Mouse (Mus musculus): ENCODE results near the gene Pcolce2. TPM values are rescaled to one million over a fixed set of nuclear protein-coding genes. Genes with fewer than 3 reads are reported as not detected.

The Pcolce2 gene
- polyA plus RNA-seq, 1 experiment from 2014 or later = 3.2 TPM

GRCm38 (mm10) chr9:95667836-95668235, 30.4 kb downstream of the Pcolce2 start:
- Histone ChIP-seq H3K9ac (ENCODE audit: low read length) (no peak overlapping the region), H3K4me3 (ENCODE audit: low read depth, low read length) (no peak overlapping the region), H3K4me1 (replicated peaks; ENCODE audit: control insufficient read depth, insufficient read depth, low read length) (no peaks in the 10 kb centered on the region), H3K4me2 (ENCODE audit: low read depth, low read length, severe bottlenecking) (no peak overlapping the region), H3K27me3 (ENCODE audit: control insufficient read depth, insufficient read depth, low read length) (no peaks in the 10 kb centered on the region), H3K9me3 (ENCODE audit: control insufficient read depth, low read length) (no peaks in the 10 kb centered on the region), H3K27ac (ENCODE audit: low read depth, low read length) (no peak overlapping the region), H3K36me3 (ENCODE audit: control insufficient read depth, insufficient read depth, low read length) (no peaks in the 10 kb centered on the region)
- DNase-seq (ENCODE audit: low spot score) (peak; percentile 59), ATAC-seq (replicated peaks; ENCODE audit: low FRiP score) (no peak)
- WGBS = 54% methylated on average over 9 of the region's 9 CpGs

GRCm38 (mm10) chr9:95668306-95668705, 30.9 kb downstream of the Pcolce2 start:
- Histone ChIP-seq H3K27ac (ENCODE audit: low read depth, low read length) (no peak overlapping the region), H3K4me3 (ENCODE audit: low read depth, low read length) (no peak overlapping the region), H3K27me3 (ENCODE audit: control insufficient read depth, insufficient read depth, low read length) (no peaks in the 10 kb centered on the region), H3K4me2 (ENCODE audit: low read depth, low read length, severe bottlenecking) (no peak overlapping the region), H3K4me1 (replicated peaks; ENCODE audit: control insufficient read depth, insufficient read depth, low read length) (no peaks in the 10 kb centered on the region), H3K9me3 (ENCODE audit: control insufficient read depth, low read length) (no peaks in the 10 kb centered on the region), H3K36me3 (ENCODE audit: control insufficient read depth, insufficient read depth, low read length) (no peaks in the 10 kb centered on the region), H3K9ac (ENCODE audit: low read length) (no peak overlapping the region)
- no peak for ATAC-seq (replicated peaks; ENCODE audit: low FRiP score)
- DNase-seq (ENCODE audit: low spot score) = no peak
- WGBS = 69% methylated on average over 5 of the region's 5 CpGs

- H3K27me3 ChIP-seq (ENCODE audit: control insufficient read depth, insufficient read depth, low read length) = no peaks in the 10 kb centered on the region
- ATAC-seq (replicated peaks; ENCODE audit: low FRiP score) (no peak), DNase-seq (ENCODE audit: low spot score) (no peak)
- H3K4me3 ChIP-seq (ENCODE audit: low read depth, low read length) = no peak overlapping the region
- WGBS = 91% methylated on average over 3 of the region's 3 CpGs
- H3K9ac ChIP-seq (ENCODE audit: low read length) = no peak overlapping the region
- H3K4me1 ChIP-seq (replicated peaks; ENCODE audit: control insufficient read depth, insufficient read depth, low read length) = no peaks in the 10 kb centered on the region
- no peak overlapping the region for H3K27ac ChIP-seq (ENCODE audit: low read depth, low read length)
- H3K36me3 ChIP-seq (ENCODE audit: control insufficient read depth, insufficient read depth, low read length) = no peaks in the 10 kb centered on the region
- H3K4me2 ChIP-seq (ENCODE audit: low read depth, low read length, severe bottlenecking) = no peak overlapping the region
- H3K9me3 ChIP-seq (ENCODE audit: control insufficient read depth, low read length) = no peaks in the 10 kb centered on the region
Measured at GRCm38 (mm10) chr9:95672331-95672730, 34.9 kb downstream of the Pcolce2 start.

- no peak overlapping the region for H3K9ac ChIP-seq (ENCODE audit: low read length)
- no peak overlapping the region for H3K4me2 ChIP-seq (ENCODE audit: low read depth, low read length, severe bottlenecking)
- H3K27me3 ChIP-seq (ENCODE audit: control insufficient read depth, insufficient read depth, low read length) = no peaks in the 10 kb centered on the region
- 85% methylated on average over 6 of the region's 6 CpGs for WGBS
- no peak for ATAC-seq (replicated peaks; ENCODE audit: low FRiP score)
- no peaks in the 10 kb centered on the region for H3K36me3 ChIP-seq (ENCODE audit: control insufficient read depth, insufficient read depth, low read length)
- no peaks in the 10 kb centered on the region for H3K4me1 ChIP-seq (replicated peaks; ENCODE audit: control insufficient read depth, insufficient read depth, low read length)
- no peaks in the 10 kb centered on the region for H3K9me3 ChIP-seq (ENCODE audit: control insufficient read depth, low read length)
- H3K27ac ChIP-seq (ENCODE audit: low read depth, low read length) = no peak overlapping the region
- no peak overlapping the region for H3K4me3 ChIP-seq (ENCODE audit: low read depth, low read length)
- no peak for DNase-seq (ENCODE audit: low spot score)
Measured at GRCm38 (mm10) chr9:95672760-95673159, 35.4 kb downstream of the Pcolce2 start.

GRCm38 (mm10) chr9:95675064-95675699, 37.8 kb downstream of the Pcolce2 start:
- DNase-seq (ENCODE audit: low spot score) = no peak
- no peaks in the 10 kb centered on the region for H3K27me3 ChIP-seq (ENCODE audit: control insufficient read depth, insufficient read depth, low read length)
- no peaks in the 10 kb centered on the region for H3K9me3 ChIP-seq (ENCODE audit: control insufficient read depth, low read length)
- 93% methylated on average over 9 of the region's 9 CpGs for WGBS
- H3K4me1 ChIP-seq (replicated peaks; ENCODE audit: control insufficient read depth, insufficient read depth, low read length) = no peaks in the 10 kb centered on the region
- no peak overlapping the region for H3K27ac ChIP-seq (ENCODE audit: low read depth, low read length)
- H3K4me3 ChIP-seq (ENCODE audit: low read depth, low read length) = no peak overlapping the region
- no peak overlapping the region for H3K9ac ChIP-seq (ENCODE audit: low read length)
- ATAC-seq (replicated peaks; ENCODE audit: low FRiP score) = no peak
- no peak overlapping the region for H3K4me2 ChIP-seq (ENCODE audit: low read depth, low read length, severe bottlenecking)
- no peaks in the 10 kb centered on the region for H3K36me3 ChIP-seq (ENCODE audit: control insufficient read depth, insufficient read depth, low read length)

- ATAC-seq (replicated peaks; ENCODE audit: low FRiP score) (no peak), DNase-seq (ENCODE audit: low spot score) (no peak)
- Histone ChIP-seq H3K27ac (ENCODE audit: low read depth, low read length) (no peak overlapping the region), H3K4me2 (ENCODE audit: low read depth, low read length, severe bottlenecking) (no peak overlapping the region), H3K9me3 (ENCODE audit: control insufficient read depth, low read length) (no peaks in the 10 kb centered on the region), H3K9ac (ENCODE audit: low read length) (no peak overlapping the region), H3K36me3 (ENCODE audit: control insufficient read depth, insufficient read depth, low read length) (no peaks in the 10 kb centered on the region), H3K27me3 (ENCODE audit: control insufficient read depth, insufficient read depth, low read length) (no peaks in the 10 kb centered on the region), H3K4me3 (ENCODE audit: low read depth, low read length) (no peak overlapping the region), H3K4me1 (replicated peaks; ENCODE audit: control insufficient read depth, insufficient read depth, low read length) (no peaks in the 10 kb centered on the region)
- 92% methylated on average over 4 of the region's 4 CpGs for WGBS
Measured at GRCm38 (mm10) chr9:95676021-95676420, 38.6 kb downstream of the Pcolce2 start.

- DNase-seq (ENCODE audit: low spot score) (no peak), ATAC-seq (replicated peaks; ENCODE audit: low FRiP score) (no peak)
- Histone ChIP-seq H3K4me3 (ENCODE audit: low read depth, low read length) (no peak overlapping the region), H3K9me3 (ENCODE audit: control insufficient read depth, low read length) (no peaks in the 10 kb centered on the region), H3K4me2 (ENCODE audit: low read depth, low read length, severe bottlenecking) (no peak overlapping the region), H3K27ac (ENCODE audit: low read depth, low read length) (no peak overlapping the region), H3K27me3 (ENCODE audit: control insufficient read depth, insufficient read depth, low read length) (no peaks in the 10 kb centered on the region), H3K36me3 (ENCODE audit: control insufficient read depth, insufficient read depth, low read length) (no peaks in the 10 kb centered on the region), H3K9ac (ENCODE audit: low read length) (no peak overlapping the region), H3K4me1 (replicated peaks; ENCODE audit: control insufficient read depth, insufficient read depth, low read length) (no peaks in the 10 kb centered on the region)
- 71% methylated on average over 7 of the region's 7 CpGs for WGBS
Measured at GRCm38 (mm10) chr9:95679966-95680365, 42.6 kb downstream of the Pcolce2 start.

GRCm38 (mm10) chr9:95680691-95681090, 43.3 kb downstream of the Pcolce2 start:
- Histone ChIP-seq H3K4me1 (replicated peaks; ENCODE audit: control insufficient read depth, insufficient read depth, low read length) (no peaks in the 10 kb centered on the region), H3K27ac (ENCODE audit: low read depth, low read length) (no peak overlapping the region), H3K27me3 (ENCODE audit: control insufficient read depth, insufficient read depth, low read length) (no peaks in the 10 kb centered on the region), H3K4me2 (ENCODE audit: low read depth, low read length, severe bottlenecking) (no peak overlapping the region), H3K9ac (ENCODE audit: low read length) (no peak overlapping the region), H3K9me3 (ENCODE audit: control insufficient read depth, low read length) (no peaks in the 10 kb centered on the region), H3K36me3 (ENCODE audit: control insufficient read depth, insufficient read depth, low read length) (no peaks in the 10 kb centered on the region), H3K4me3 (ENCODE audit: low read depth, low read length) (no peak overlapping the region)
- ATAC-seq (replicated peaks; ENCODE audit: low FRiP score) (no peak), DNase-seq (ENCODE audit: low spot score) (no peak)
- 94% methylated on average over 11 of the region's 11 CpGs for WGBS

GRCm38 (mm10) chr9:95685660-95686440, 48.4 kb downstream of the Pcolce2 start:
- H3K9ac ChIP-seq (ENCODE audit: low read length) = no peak overlapping the region
- no peaks in the 10 kb centered on the region for H3K4me1 ChIP-seq (replicated peaks; ENCODE audit: control insufficient read depth, insufficient read depth, low read length)
- no peaks in the 10 kb centered on the region for H3K27me3 ChIP-seq (ENCODE audit: control insufficient read depth, insufficient read depth, low read length)
- 16% methylated on average over 11 of the region's 11 CpGs for WGBS
- peak; percentile 60 for ATAC-seq (replicated peaks; ENCODE audit: low FRiP score)
- no peak for DNase-seq (ENCODE audit: low spot score)
- no peak overlapping the region for H3K4me3 ChIP-seq (ENCODE audit: low read depth, low read length)
- H3K36me3 ChIP-seq (ENCODE audit: control insufficient read depth, insufficient read depth, low read length) = no peaks in the 10 kb centered on the region
- H3K27ac ChIP-seq (ENCODE audit: low read depth, low read length) = no peak overlapping the region
- H3K4me2 ChIP-seq (ENCODE audit: low read depth, low read length, severe bottlenecking) = no peak overlapping the region
- H3K9me3 ChIP-seq (ENCODE audit: control insufficient read depth, low read length) = no peaks in the 10 kb centered on the region
